Mouse (Mus musculus): ENCODE measurements at regions not wholly inside any gene's neighbourhood (a gene's known extent, or its start where the extent isn't known, plus 50 kb on each side); places are given as distances from the start of the nearest gene placed in this dataset.

DNA sequence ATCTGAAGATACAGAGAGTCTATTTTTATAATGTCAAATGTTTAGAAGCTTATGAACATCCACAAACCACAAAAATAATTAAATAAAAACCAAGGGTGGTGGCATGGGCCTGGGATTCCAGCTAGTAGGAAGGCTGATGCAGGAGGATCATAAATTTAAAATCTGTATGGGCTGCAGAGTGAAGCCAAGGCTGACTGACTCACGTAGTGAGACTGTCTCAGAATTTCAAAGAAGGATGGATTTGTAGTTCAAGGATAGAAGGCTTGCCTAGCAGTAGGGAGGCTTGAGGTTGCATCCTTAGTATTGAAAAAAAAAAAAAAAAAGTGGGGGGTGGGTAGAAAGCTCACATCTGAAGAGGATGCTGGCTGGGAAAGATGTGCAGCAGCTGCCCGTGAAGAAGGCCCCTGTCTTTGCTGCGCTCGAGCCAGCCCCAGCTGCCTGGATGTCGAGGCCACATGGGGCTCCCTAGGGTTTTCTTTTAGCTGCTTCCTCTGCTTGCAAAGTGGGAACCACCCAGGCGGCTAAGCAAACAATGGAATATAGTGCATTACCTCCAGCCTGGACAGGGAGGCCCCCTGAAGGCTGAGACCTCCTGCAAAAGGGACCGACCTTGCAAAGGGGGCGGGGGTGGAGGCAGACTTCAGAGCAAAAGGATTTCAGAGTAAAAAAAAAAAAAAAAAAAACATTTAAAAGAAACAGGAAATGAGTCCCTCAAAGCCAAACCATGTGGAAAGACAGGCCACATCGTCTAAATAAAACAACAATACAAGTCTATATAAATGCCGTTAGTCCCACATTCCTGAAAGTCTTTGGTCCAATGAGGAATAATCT is 101.3 kb downstream of the Tmco5 start:
- no peak for DNase-seq (ENCODE audit: low read depth, low spot score)

- no peak for DNase-seq (ENCODE audit: low read depth, low spot score)
Measured at GRCm38 (mm10) chr2:116980692-116981091, 102.2 kb downstream of the Tmco5 start.

DNA sequence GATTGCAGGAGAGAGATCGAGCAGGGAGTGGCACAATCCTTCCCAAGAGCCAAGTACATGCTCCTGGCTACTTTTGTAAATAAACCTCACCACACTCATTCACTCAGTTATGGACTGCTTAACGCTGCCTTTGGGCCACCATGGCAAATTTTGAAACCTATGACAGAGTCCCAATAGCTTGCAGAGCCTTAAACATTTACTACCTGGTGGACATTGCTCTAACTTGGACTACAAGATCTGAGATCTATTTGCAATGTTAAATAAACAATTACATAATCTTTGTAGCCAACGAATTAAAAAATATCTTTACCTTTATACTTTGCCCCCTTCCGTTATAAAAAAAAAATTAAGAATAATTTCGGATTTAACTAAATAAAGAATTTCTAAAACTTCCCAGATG is 104.9 kb downstream of the Tmco5 start:
- no peak for DNase-seq (ENCODE audit: low read depth, low spot score)

- DNase-seq (ENCODE audit: low read depth, low spot score), result no peak
Measured at GRCm38 (mm10) chr2:116983821-116984351, 105.4 kb downstream of the Tmco5 start.

- no peak for DNase-seq (ENCODE audit: low read depth, low spot score)
Measured at GRCm38 (mm10) chr2:116984597-116984996, 106.1 kb downstream of the Tmco5 start.

GRCm38 (mm10) chr2:116985549-116985948 is 107.1 kb downstream of the Tmco5 start:
- no peak for DNase-seq (ENCODE audit: low read depth, low spot score)

- DNase-seq (ENCODE audit: low read depth, low spot score), result no peak
Measured at GRCm38 (mm10) chr2:116988953-116989674, 110.6 kb downstream of the Tmco5 start.

GRCm38 (mm10) chr2:116990106-116990505 is 111.6 kb downstream of the Tmco5 start:
- no peak for DNase-seq (ENCODE audit: low read depth, low spot score)

DNA sequence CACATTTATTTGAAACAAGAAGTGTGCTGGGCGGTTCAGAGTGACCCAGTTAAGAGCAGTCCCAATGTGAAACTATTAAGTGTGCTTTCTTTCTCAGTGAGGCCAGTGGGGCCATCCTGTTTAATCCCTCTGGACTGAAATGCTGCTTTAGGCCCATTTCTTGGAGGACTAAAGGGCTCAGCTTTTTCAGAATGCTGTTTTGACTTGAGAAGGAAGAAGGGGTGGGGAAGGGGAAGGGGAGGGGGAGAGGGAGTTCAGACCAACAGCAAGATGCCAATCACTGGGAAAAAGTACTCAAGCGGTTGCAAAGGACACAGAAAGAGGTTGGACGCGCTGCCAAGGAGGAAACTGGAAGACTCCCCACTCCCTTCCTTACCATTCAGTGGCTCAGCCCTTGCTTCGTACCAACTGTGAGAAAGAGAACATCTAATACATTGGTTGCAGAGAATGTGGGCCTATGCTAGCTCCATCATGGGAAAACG is 113.1 kb downstream of the Tmco5 start:
- no peak for DNase-seq (ENCODE audit: low read depth, low spot score)

DNA sequence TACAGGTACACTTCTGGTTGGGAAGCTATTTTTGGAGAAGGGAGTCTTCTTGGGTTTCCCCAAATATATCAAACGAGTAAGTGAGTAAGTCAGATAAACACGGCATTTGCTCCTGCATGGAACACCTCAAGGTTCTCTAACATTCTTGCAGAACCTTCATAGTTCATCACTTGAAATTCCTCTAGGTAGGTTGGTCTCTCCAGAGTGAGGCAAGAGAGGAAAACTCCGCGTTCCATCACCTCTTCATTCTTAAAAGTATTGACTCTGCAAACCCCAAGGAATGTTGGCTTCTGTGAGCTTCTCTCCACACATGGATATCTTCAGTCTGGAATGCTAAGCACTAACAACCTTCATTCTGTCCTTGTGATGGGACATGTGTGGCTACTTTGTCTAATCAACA is 115.2 kb downstream of the Tmco5 start:
- DNase-seq (ENCODE audit: low read depth, low spot score), result no peak

DNA sequence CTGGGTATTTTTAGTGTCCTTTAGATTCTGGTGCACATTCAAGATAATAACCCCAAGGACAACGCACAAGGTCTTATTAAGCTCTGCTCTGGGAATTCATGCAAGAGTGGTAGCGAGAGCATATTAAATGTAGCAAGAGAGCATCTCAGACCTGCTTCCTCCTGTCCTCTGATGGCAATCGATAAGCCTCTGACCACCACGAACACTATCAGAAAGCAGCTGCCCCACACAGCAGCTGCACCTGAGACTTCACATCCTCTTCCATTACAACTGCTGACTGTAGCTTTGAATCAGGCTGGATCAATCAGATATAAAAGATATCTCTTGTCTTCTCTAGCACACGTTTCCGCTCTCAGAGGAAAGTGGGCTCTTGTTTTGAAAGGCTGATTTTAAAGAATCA is 117.8 kb downstream of the Tmco5 start:
- no peak for DNase-seq (ENCODE audit: low read depth, low spot score)

DNA sequence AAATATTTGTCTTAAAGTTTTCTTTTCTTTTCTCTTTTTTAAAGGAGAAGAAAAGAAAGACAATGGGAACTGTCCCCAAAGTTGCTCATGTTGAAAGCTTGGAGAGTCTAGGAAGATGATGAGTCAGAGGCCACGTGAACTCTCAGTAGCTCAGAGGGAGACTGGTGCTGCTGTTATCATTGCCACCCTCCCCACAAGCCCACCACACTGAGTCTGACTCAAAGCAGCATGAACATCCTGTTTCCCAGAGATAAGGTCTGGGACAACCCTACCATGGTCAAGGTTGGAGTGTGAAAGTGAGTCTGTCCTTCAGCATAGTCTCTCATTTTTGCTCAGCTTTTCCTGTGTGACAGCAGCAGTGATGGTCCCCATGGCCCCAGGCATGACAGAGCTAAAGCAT is 120.3 kb downstream of the Tmco5 start:
- no peak for DNase-seq (ENCODE audit: low read depth, low spot score)

GRCm38 (mm10) chr2:116999592-116999991 is 121.1 kb downstream of the Tmco5 start:
- no peak for DNase-seq (ENCODE audit: low read depth, low spot score)

- no peak for DNase-seq (ENCODE audit: low read depth, low spot score)
Measured at GRCm38 (mm10) chr2:117003976-117004375, 117.2 kb upstream of the Spred1 start.

GRCm38 (mm10) chr2:117006846-117007245 is 114.3 kb upstream of the Spred1 start:
- no peak for DNase-seq (ENCODE audit: low read depth, low spot score)

- no peak for DNase-seq (ENCODE audit: low read depth, low spot score)
Measured at GRCm38 (mm10) chr2:117008922-117009321, 112.3 kb upstream of the Spred1 start.

GRCm38 (mm10) chr2:117010001-117010400 is 111.2 kb upstream of the Spred1 start:
- DNase-seq (ENCODE audit: low read depth, low spot score), result no peak

DNA sequence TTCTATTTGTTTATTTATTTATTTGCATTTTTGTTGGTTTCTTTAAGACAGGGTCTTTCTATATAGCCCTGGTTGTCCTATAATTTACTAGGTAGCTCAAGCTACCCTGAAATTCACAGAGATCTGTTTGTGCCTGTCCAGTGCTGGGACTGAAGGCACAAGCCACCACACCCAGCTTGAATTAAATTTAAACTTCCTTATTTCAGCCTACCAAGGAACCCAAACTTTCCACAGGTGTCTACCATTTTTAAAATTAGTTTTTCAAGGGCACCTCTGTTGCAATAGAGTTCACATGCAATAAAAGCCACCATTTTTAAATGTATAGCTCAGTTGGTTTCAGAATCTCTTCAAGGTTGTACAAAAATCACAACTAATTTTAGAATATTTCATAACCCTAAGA is 110.2 kb upstream of the Spred1 start:
- DNase-seq (ENCODE audit: low read depth, low spot score), result no peak

- DNase-seq (ENCODE audit: low read depth, low spot score), result no peak
Measured at GRCm38 (mm10) chr2:117017921-117018651, 103.1 kb upstream of the Spred1 start.

GRCm38 (mm10) chr2:117018917-117019538 is 102.1 kb upstream of the Spred1 start:
- no peak for DNase-seq (ENCODE audit: low read depth, low spot score)

- no peak for DNase-seq (ENCODE audit: low read depth, low spot score)
Measured at GRCm38 (mm10) chr2:117019552-117019951, 101.6 kb upstream of the Spred1 start.
